In genomic region chr5:122283828-122284182, GRCm38 (mm10) we compare ENCODE assay signal across 8 mouse cellular contexts. TPM values are rescaled to one million over a fixed set of nuclear protein-coding genes. Genes with fewer than 3 reads are reported as not detected.
DNase-seq lines count a peak whose midpoint lies in the region; ATAC-seq and TF ChIP-seq lines count a peak whose summit lies in the region.

No protein-coding gene starts in this region.

- H3K4me2 ChIP-seq in heart, embryonic 12.5 days = peak overlapping the region; percentile 99
- H3K4me2 ChIP-seq in forebrain, embryonic 16.5 days (ENCODE audit: low read length) = peak overlapping the region; percentile 32
- peak overlapping the region; percentile 63 for H3K4me2 ChIP-seq in liver, embryonic 15.5 days

- TF ChIP-seq CTCF in G1E (IDR thresholded peaks at IDR 0.05; ENCODE audit: low read depth, low read length) = no peak

- no peak overlapping the region for H3K9ac ChIP-seq in heart, embryonic 12.5 days
- no peak overlapping the region for H3K9ac ChIP-seq in forebrain, embryonic 16.5 days (replicated peaks; ENCODE audit: low read depth, low read length)
- H3K9ac ChIP-seq in liver, embryonic 15.5 days = no peak overlapping the region

- peak overlapping the region; percentile 85; the same call in 1 of the 2 replicates for H3K4me3 ChIP-seq in heart, embryonic 12.5 days
- peak overlapping the region; percentile 76 for H3K4me3 ChIP-seq in G1E (ENCODE audit: low read depth, low read length)
- H3K4me3 ChIP-seq in forebrain, embryonic 16.5 days (replicated peaks; ENCODE audit: low read length) = peak overlapping the region; percentile 80; the same call in 1 of the 2 replicates
- peak overlapping the region; percentile 97 for H3K4me3 ChIP-seq in liver, embryonic 15.5 days (replicated peaks)

- H3K36me3 ChIP-seq in heart, embryonic 12.5 days = peaks cover 12% of the 10 kb centered on the region
- H3K36me3 ChIP-seq in G1E (replicated peaks) = peaks cover 27% of the 10 kb centered on the region
- no peaks in the 10 kb centered on the region; the same call in 1 of the 2 replicates for H3K36me3 ChIP-seq in forebrain, embryonic 16.5 days (ENCODE audit: control insufficient read depth, insufficient read depth)
- 0 out of 2 replicates have a peak, but pooled peaks cover 12% of the 10 kb centered on the region for H3K36me3 ChIP-seq in liver, embryonic 15.5 days (replicated peaks)

- no peak for ATAC-seq in heart, embryonic 12.5 days (ENCODE audit: insufficient number of reproducible peaks, low FRiP score)
- ATAC-seq in G1E (ENCODE audit: extremely low read depth, insufficient number of reproducible peaks, low FRiP score, poor library complexity, severe bottlenecking) = no peak
- no peak for ATAC-seq in forebrain, embryonic 16.5 days
- no peak for ATAC-seq in liver, embryonic 15.5 days (ENCODE audit: insufficient read depth)

- no peak for DNase-seq in heart, postnatal 36 days
- no peak for DNase-seq in G1E (ENCODE audit: low spot score)
- no peak for DNase-seq in c-Kit-positive CD71-positive TER-119-positive erythroid progenitor cells, embryonic 14.5 days (ENCODE audit: low spot score)
- no peak for DNase-seq in layer of hippocampus, postnatal 25 days (ENCODE audit: extremely low spot score in 1 of 2, low spot score in 1 of 2)
- DNase-seq in left cerebral cortex, adult 18-20 months (ENCODE audit: low spot score in 2 of 2) = no peak

- peaks cover 40% of the 10 kb centered on the region for H3K4me1 ChIP-seq in heart, embryonic 12.5 days (replicated peaks)
- H3K4me1 ChIP-seq in G1E (ENCODE audit: insufficient read depth, low read depth, low read length) = peaks cover 36% of the 10 kb centered on the region
- peaks cover 18% of the 10 kb centered on the region for H3K4me1 ChIP-seq in forebrain, embryonic 16.5 days (replicated peaks; ENCODE audit: control insufficient read depth, insufficient read depth, low read length)
- H3K4me1 ChIP-seq in liver, embryonic 15.5 days (replicated peaks) = peaks cover 72% of the 10 kb centered on the region

- no peaks in the 10 kb centered on the region for H3K27me3 ChIP-seq in heart, embryonic 12.5 days (replicated peaks)
- H3K27me3 ChIP-seq in G1E (ENCODE audit: insufficient read depth, low read length) = peaks cover 16% of the 10 kb centered on the region
- no peaks in the 10 kb centered on the region for H3K27me3 ChIP-seq in forebrain, embryonic 16.5 days (replicated peaks; ENCODE audit: control insufficient read depth, insufficient read depth, low read length)
- H3K27me3 ChIP-seq in liver, embryonic 15.5 days = peaks cover 18% of the 10 kb centered on the region

- no peaks in the 10 kb centered on the region for H3K9me3 ChIP-seq in heart, embryonic 12.5 days (replicated peaks)
- no peaks in the 10 kb centered on the region for H3K9me3 ChIP-seq in G1E (replicated peaks)
- no peaks in the 10 kb centered on the region for H3K9me3 ChIP-seq in forebrain, embryonic 16.5 days (ENCODE audit: control insufficient read depth, low read length)
- no peaks in the 10 kb centered on the region for H3K9me3 ChIP-seq in liver, embryonic 15.5 days (replicated peaks)

- intact Hi-C loops in heart, postnatal 36 days (cut with DNase I) = loop anchor here (2.0 kb wide), 1 partner anchor 15 kb away; no protein-coding TSS in a partner anchor

- no peak overlapping the region for H3K27ac ChIP-seq in heart, embryonic 12.5 days (ENCODE audit: poor library complexity, severe bottlenecking)
- no peak overlapping the region for H3K27ac ChIP-seq in forebrain, embryonic 16.5 days (ENCODE audit: low read length)
- H3K27ac ChIP-seq in liver, embryonic 15.5 days (replicated peaks) = peak overlapping the region; percentile 19; the same call in 1 of the 2 replicates

- 24% methylated on average over 2 of the region's 2 CpGs for WGBS in heart, embryonic 12.5 days
- WGBS in forebrain, embryonic 16.5 days = 30% methylated on average over 2 of the region's 2 CpGs
- 16% methylated on average over 2 of the region's 2 CpGs for WGBS in liver, embryonic 15.5 days (ENCODE audit: insufficient replicate concordance)

RNA-seq across cellular contexts. Expression of gene Pptc7, which starts 0.4 kb away (rescaled TPM):
- polyA plus RNA-seq in heart, embryonic 12.5 days (2016; fragmentation: Nextera tagmentation; extraction: Ambion mirVana) = 13.4 and 14.3 TPM in 2 replicates
- 10 to 100 TPM; 89.5 to 98.4 TPM for total RNA-seq in heart, postnatal 36 days (2021)
- total RNA-seq in G1E (2014; fragmentation: Nextera tagmentation) = 11.3 and 12.5 TPM in 2 replicates
- total RNA-seq in G1E (2017) = 15.3 and 16.7 TPM in 2 replicates
- polyA plus RNA-seq in G1E (2012) = 10.6 and 11.4 TPM in 2 replicates
- 8.2 and 8.5 TPM in 2 replicates for polyA plus RNA-seq in forebrain, embryonic 16.5 days (2015; fragmentation: Nextera tagmentation; extraction: Ambion mirVana)
- 3.7 TPM in 2 replicates for polyA plus RNA-seq in liver, embryonic 15.5 days (2015; fragmentation: Nextera tagmentation; extraction: Ambion mirVana)
- 10 to 100 TPM; 36.5 to 42.5 TPM for total RNA-seq in layer of hippocampus, postnatal 25 days (2021)
- total RNA-seq in left cerebral cortex, adult 18-20 months (2021) = 10 to 100 TPM; 42.0 to 50.5 TPM

RNA-seq across cellular contexts. Expression of gene Tctn1, which starts 19.5 kb away (rescaled TPM):
- 2.7 and 3.2 TPM in 2 replicates for polyA plus RNA-seq in heart, embryonic 12.5 days (2016; fragmentation: Nextera tagmentation; extraction: Ambion mirVana)
- total RNA-seq in heart, postnatal 36 days (2021) = 1 to 10 TPM; 4.3 to 4.6 TPM
- total RNA-seq in G1E (2014; fragmentation: Nextera tagmentation) (10.2 and 10.9 TPM in 2 replicates), G1E (2017) (5.0 and 6.3 TPM in 2 replicates)
- polyA plus RNA-seq in G1E (2012) = 12.0 TPM in 2 replicates
- 3.6 and 4.8 TPM in 2 replicates for polyA plus RNA-seq in forebrain, embryonic 16.5 days (2015; fragmentation: Nextera tagmentation; extraction: Ambion mirVana)
- 0.73 and 0.89 TPM in 2 replicates for polyA plus RNA-seq in liver, embryonic 15.5 days (2015; fragmentation: Nextera tagmentation; extraction: Ambion mirVana)
- 10 to 100 TPM; 11.8 to 12.3 TPM for total RNA-seq in layer of hippocampus, postnatal 25 days (2021)
- 10 to 100 TPM; 10.3 to 14.6 TPM for total RNA-seq in left cerebral cortex, adult 18-20 months (2021)

Comparison
In these comparisons a context has a peak if more than half of its experiments do, and no peak if none do; other contexts are left out.
1. H3K4me2 ChIP-seq: peak in every context shown above with its lines; median percentile 99 in heart, embryonic 12.5 days; 63 in liver, embryonic 15.5 days; 32 in forebrain, embryonic 16.5 days.